Mouse (Mus musculus): ENCODE measurements at regions not wholly inside any gene's neighbourhood (a gene's known extent, or its start where the extent isn't known, plus 50 kb on each side); places are given as distances from the start of the nearest gene placed in this dataset.

GRCm38 (mm10) chrX:11671805-11672204 is 344.2 kb downstream of the H2al1j start:
- TF ChIP-seq POLR2A (IDR thresholded peaks at IDR 0.05; ENCODE audit: low read depth, low read length): no peak
- TF ChIP-seq CTCF (conservative IDR thresholded peaks at IDR 0.05; ENCODE audit: insufficient read depth, insufficient read length, low read depth, low read length): no peak
